Mouse (Mus musculus) liver, adult 2 months (tissue): ENCODE results near the gene Gramd1b. TPM values are rescaled to one million over a fixed set of nuclear protein-coding genes. Genes with fewer than 3 reads are reported as not detected.

Experiments
- DNase-seq: peaks from one replicate; pipeline ENCODE4 v3.0.0-alpha.2; 2011; ENCODE audit warnings: low read depth, low spot score; ENCODE audit errors: extremely low read depth
- H3K27ac ChIP-seq: fragments of 200-500 bp; replicated peaks from 2 replicates; pipeline ENCODE4 v1.5.1; 2012; ENCODE audit warnings: low read depth, mild to moderate bottlenecking, control low read depth, inconsistent platforms, low read length; ENCODE audit not compliant: insufficient read depth
- H3K27me3 ChIP-seq: fragments of 200-500 bp; 2 replicates; pipeline ENCODE4 v1.6.1; 2012; ENCODE audit warnings: mild to moderate bottlenecking, moderate library complexity, low read length, inconsistent platforms; ENCODE audit not compliant: control insufficient read depth, insufficient read depth
- H3K36me3 ChIP-seq: fragments of 200-500 bp; 2 replicates; pipeline ENCODE4 v1.6.1; 2012; ENCODE audit warnings: low read length, inconsistent platforms; ENCODE audit not compliant: control insufficient read depth, insufficient read depth
- H3K4me1 ChIP-seq: fragments of 200-500 bp; 2 replicates; pipeline ENCODE4 v1.6.1; 2011; ENCODE audit warnings: low read length; ENCODE audit not compliant: control insufficient read depth, insufficient read depth
- H3K4me3 ChIP-seq: fragments of 200-500 bp; 2 replicates; pipeline ENCODE4 v1.5.1; 2011; ENCODE audit warnings: low read depth, mild to moderate bottlenecking, control low read depth, low read length, moderate library complexity; ENCODE audit not compliant: insufficient read depth
- H3K79me2 ChIP-seq: fragments of 200-500 bp; 2 replicates; pipeline ENCODE4 v1.6.1; 2012; ENCODE audit warnings: inconsistent platforms, mild to moderate bottlenecking, low read length, moderate library complexity; ENCODE audit not compliant: control insufficient read depth, insufficient read depth
- H3K9ac ChIP-seq: fragments of 200-500 bp; 2 replicates; pipeline ENCODE4 v1.6.1; 2012; ENCODE audit warnings: low read depth, mild to moderate bottlenecking, control low read depth, inconsistent platforms, low read length
- CTCF ChIP-seq: fragments of 200-500 bp; IDR thresholded peaks from 2 replicates; pipeline ENCODE4 v1.5.1; 2011; ENCODE audit warnings: low read depth, low read length, control low read depth
- POLR2A ChIP-seq: fragments of 200-500 bp; IDR thresholded peaks from 2 replicates; pipeline ENCODE4 v1.6.1; 2011; ENCODE audit warnings: low read length, control low read depth; ENCODE audit not compliant: insufficient read depth; ENCODE audit errors: extremely low read depth
- WGBS: fragments of 180-500 bp; shearing (Covaris S2); methylation state at CpG from one replicate; pipeline ENCODE4 v1.1.7; 2018; 5-methylcytosine and 5-hydroxymethylcytosine counted together
- polyA plus RNA-seq: library from polyadenylated mRNA; depleted of rRNA; stranded (reverse); fragments of >200 nt; gene quantifications from 2 replicates; pipeline ENCODE4 v1.2.3, GENCODE M21; 2012
- total RNA-seq: library from RNA; depleted of rRNA; stranded (reverse); fragments of >200 nt; gene quantifications from 2 replicates; pipeline ENCODE4 v1.2.3, GENCODE M21; 2014

The Gramd1b gene
- total and polyA plus RNA-seq, 2 experiments, result 1.2 to 2.0 TPM

- H3K27ac ChIP-seq, result no peak overlapping the region
- WGBS, result 79% methylated on average over 8 of the region's 8 CpGs
- H3K9ac ChIP-seq, result no peak overlapping the region
- TF ChIP-seq CTCF (no peak), POLR2A (no peak)
- no peaks in the 10 kb centered on the region for H3K79me2 ChIP-seq
- no peak overlapping the region for H3K4me3 ChIP-seq
- no peak for DNase-seq
- no peaks in the 10 kb centered on the region for H3K27me3 ChIP-seq
- no peaks in the 10 kb centered on the region for H3K36me3 ChIP-seq
- H3K4me1 ChIP-seq, result no peaks in the 10 kb centered on the region
These were observed 36.9 kb upstream of the Gramd1b start for GRCm38 (mm10) chr9:40568070-40568469.

- Histone ChIP-seq H3K36me3 (no peaks in the 10 kb centered on the region), H3K4me1 (no peaks in the 10 kb centered on the region), H3K4me3 (no peak overlapping the region), H3K27me3 (no peaks in the 10 kb centered on the region), H3K9ac (no peak overlapping the region), H3K79me2 (no peaks in the 10 kb centered on the region), H3K27ac (no peak overlapping the region)
- TF ChIP-seq CTCF, result no peak
- no peak for TF ChIP-seq POLR2A
- DNase-seq, result no peak
These were observed 32.6 kb upstream of the Gramd1b start for GRCm38 (mm10) chr9:40563750-40564149.

GRCm38 (mm10) chr9:40559646-40560045, 28.5 kb upstream of the Gramd1b start:
- Histone ChIP-seq H3K36me3 (no peaks in the 10 kb centered on the region), H3K9ac (no peak overlapping the region), H3K4me1 (no peaks in the 10 kb centered on the region), H3K4me3 (no peak overlapping the region), H3K27me3 (no peaks in the 10 kb centered on the region; the same call in 1 of the 2 replicates), H3K79me2 (no peaks in the 10 kb centered on the region), H3K27ac (no peak overlapping the region)
- TF ChIP-seq POLR2A, result no peak
- no peak for DNase-seq
- WGBS, result 86% methylated on average over 7 of the region's 7 CpGs

GRCm38 (mm10) chr9:40557796-40558195, 26.6 kb upstream of the Gramd1b start:
- H3K4me1 ChIP-seq, result no peaks in the 10 kb centered on the region
- no peaks in the 10 kb centered on the region for H3K79me2 ChIP-seq
- no peaks in the 10 kb centered on the region; the same call in 1 of the 2 replicates for H3K27me3 ChIP-seq
- 83% methylated on average over 5 of the region's 5 CpGs for WGBS
- no peak overlapping the region for H3K9ac ChIP-seq
- no peak for DNase-seq
- no peak overlapping the region for H3K4me3 ChIP-seq
- H3K36me3 ChIP-seq, result no peaks in the 10 kb centered on the region
- TF ChIP-seq CTCF, result no peak
- TF ChIP-seq POLR2A, result no peak
- H3K27ac ChIP-seq, result no peak overlapping the region

GRCm38 (mm10) chr9:40556396-40556795, 25.2 kb upstream of the Gramd1b start:
- no peaks in the 10 kb centered on the region for H3K36me3 ChIP-seq
- TF ChIP-seq POLR2A (no peak), CTCF (no peak)
- no peak overlapping the region for H3K9ac ChIP-seq
- 63% methylated on average over 4 of the region's 4 CpGs for WGBS
- no peak overlapping the region for H3K4me3 ChIP-seq
- H3K27me3 ChIP-seq, result no peaks in the 10 kb centered on the region; the same call in 1 of the 2 replicates
- no peaks in the 10 kb centered on the region for H3K4me1 ChIP-seq
- no peaks in the 10 kb centered on the region for H3K79me2 ChIP-seq
- no peak for DNase-seq
- no peak overlapping the region for H3K27ac ChIP-seq

GRCm38 (mm10) chr9:40555243-40555642, 24.1 kb upstream of the Gramd1b start:
- H3K4me1 ChIP-seq, result no peaks in the 10 kb centered on the region
- no peaks in the 10 kb centered on the region for H3K36me3 ChIP-seq
- H3K27me3 ChIP-seq, result no peaks in the 10 kb centered on the region; the same call in 1 of the 2 replicates
- H3K9ac ChIP-seq, result no peak overlapping the region
- DNase-seq, result no peak
- no peaks in the 10 kb centered on the region for H3K79me2 ChIP-seq
- H3K4me3 ChIP-seq, result no peak overlapping the region
- no peak for TF ChIP-seq CTCF
- TF ChIP-seq POLR2A, result no peak
- WGBS, result 73% methylated on average over 5 of the region's 5 CpGs
- no peak overlapping the region for H3K27ac ChIP-seq

- H3K27me3 ChIP-seq, result no peaks in the 10 kb centered on the region
- no peaks in the 10 kb centered on the region for H3K36me3 ChIP-seq
- H3K79me2 ChIP-seq, result no peaks in the 10 kb centered on the region
- DNase-seq, result no peak
- no peaks in the 10 kb centered on the region for H3K4me1 ChIP-seq
- WGBS, result 70% methylated on average over 5 of the region's 5 CpGs
- TF ChIP-seq POLR2A, result no peak
- TF ChIP-seq CTCF, result no peak
- no peak overlapping the region for H3K27ac ChIP-seq
- no peak overlapping the region for H3K4me3 ChIP-seq
- H3K9ac ChIP-seq, result no peak overlapping the region
These were observed 16.7 kb upstream of the Gramd1b start for GRCm38 (mm10) chr9:40547876-40548275.
